Mouse (Mus musculus): ENCODE results near the gene Gpr161. TPM values are rescaled to one million over a fixed set of nuclear protein-coding genes. Genes with fewer than 3 reads are reported as not detected.

The Gpr161 gene
- 0.79 and 1.1 TPM in 2 replicates for polyA plus RNA-seq (2014; fragmentation: Nextera tagmentation; extraction: Ambion mirVana)

GRCm38 (mm10) chr1:165295489-165295888 is at the start of gene Gpr161:
Gene Gpr161, plus strand, starts transcription at chr1:165295789.
- H3K4me1 ChIP-seq (ENCODE audit: control insufficient read depth, insufficient read depth, low read length), result no peaks in the 10 kb centered on the region
- no peak within 1 kb of the TSS for H3K4me2 ChIP-seq
- H3K9ac ChIP-seq (ENCODE audit: low read depth, low read length), result no peak within 1 kb of the TSS
- H3K27me3 ChIP-seq (ENCODE audit: control insufficient read depth, insufficient read depth, low read length), result no peaks in the 10 kb centered on the region
- H3K36me3 ChIP-seq (ENCODE audit: control insufficient read depth, insufficient read depth, low read length), result no peaks in the 10 kb centered on the region
- no peak within 1 kb of the TSS for H3K4me3 ChIP-seq (ENCODE audit: low read depth, low read length)
- 85% methylated on average over 1 of the region's 1 CpGs for WGBS (ENCODE audit: insufficient replicate concordance)
- no peaks in the 10 kb centered on the region for H3K9me3 ChIP-seq (replicated peaks; ENCODE audit: control insufficient read depth, low read length)
- no peak for ATAC-seq (replicated peaks; ENCODE audit: insufficient number of reproducible peaks, low FRiP score, low TSS enrichment)
- no peak within 1 kb of the TSS for H3K27ac ChIP-seq (ENCODE audit: low read depth, low read length)

GRCm38 (mm10) chr1:165246587-165246986 is 49.0 kb upstream of the Gpr161 start:
- Histone ChIP-seq H3K4me3 (ENCODE audit: low read depth, low read length) (no peak overlapping the region), H3K27me3 (ENCODE audit: control insufficient read depth, insufficient read depth, low read length) (no peaks in the 10 kb centered on the region), H3K9me3 (replicated peaks; ENCODE audit: control insufficient read depth, low read length) (no peaks in the 10 kb centered on the region), H3K27ac (ENCODE audit: low read depth, low read length) (no peak overlapping the region), H3K4me2 (no peak overlapping the region), H3K36me3 (ENCODE audit: control insufficient read depth, insufficient read depth, low read length) (no peaks in the 10 kb centered on the region), H3K4me1 (ENCODE audit: control insufficient read depth, insufficient read depth, low read length) (no peaks in the 10 kb centered on the region), H3K9ac (ENCODE audit: low read depth, low read length) (no peak overlapping the region)
- ATAC-seq (replicated peaks; ENCODE audit: insufficient number of reproducible peaks, low FRiP score, low TSS enrichment), result no peak
- 81% methylated on average over 5 of the region's 5 CpGs for WGBS (ENCODE audit: insufficient replicate concordance)

- no peaks in the 10 kb centered on the region for H3K4me1 ChIP-seq (ENCODE audit: control insufficient read depth, insufficient read depth, low read length)
- H3K27ac ChIP-seq (ENCODE audit: low read depth, low read length), result no peak overlapping the region
- no peak for ATAC-seq (replicated peaks; ENCODE audit: insufficient number of reproducible peaks, low FRiP score, low TSS enrichment)
- no peaks in the 10 kb centered on the region for H3K9me3 ChIP-seq (replicated peaks; ENCODE audit: control insufficient read depth, low read length)
- H3K4me2 ChIP-seq, result no peak overlapping the region
- no peaks in the 10 kb centered on the region for H3K27me3 ChIP-seq (ENCODE audit: control insufficient read depth, insufficient read depth, low read length)
- no peaks in the 10 kb centered on the region for H3K36me3 ChIP-seq (ENCODE audit: control insufficient read depth, insufficient read depth, low read length)
- WGBS (ENCODE audit: insufficient replicate concordance), result 68% methylated on average over 5 of the region's 5 CpGs
- H3K9ac ChIP-seq (ENCODE audit: low read depth, low read length), result no peak overlapping the region
- no peak overlapping the region for H3K4me3 ChIP-seq (ENCODE audit: low read depth, low read length)
These were observed 48.5 kb upstream of the Gpr161 start for GRCm38 (mm10) chr1:165247085-165247484.

- ATAC-seq (replicated peaks; ENCODE audit: insufficient number of reproducible peaks, low FRiP score, low TSS enrichment), result no peak
- no peaks in the 10 kb centered on the region for H3K36me3 ChIP-seq (ENCODE audit: control insufficient read depth, insufficient read depth, low read length)
- no peak overlapping the region for H3K27ac ChIP-seq (ENCODE audit: low read depth, low read length)
- H3K4me2 ChIP-seq, result no peak overlapping the region
- no peaks in the 10 kb centered on the region for H3K4me1 ChIP-seq (ENCODE audit: control insufficient read depth, insufficient read depth, low read length)
- no peaks in the 10 kb centered on the region for H3K9me3 ChIP-seq (replicated peaks; ENCODE audit: control insufficient read depth, low read length)
- H3K9ac ChIP-seq (ENCODE audit: low read depth, low read length), result no peak overlapping the region
- no peak overlapping the region for H3K4me3 ChIP-seq (ENCODE audit: low read depth, low read length)
- WGBS (ENCODE audit: insufficient replicate concordance), result 79% methylated on average over 3 of the region's 3 CpGs
- no peaks in the 10 kb centered on the region for H3K27me3 ChIP-seq (ENCODE audit: control insufficient read depth, insufficient read depth, low read length)
These were observed 47.8 kb upstream of the Gpr161 start for GRCm38 (mm10) chr1:165247788-165248187.

GRCm38 (mm10) chr1:165248842-165249241 is 46.7 kb upstream of the Gpr161 start:
- Histone ChIP-seq H3K27me3 (ENCODE audit: control insufficient read depth, insufficient read depth, low read length) (no peaks in the 10 kb centered on the region), H3K4me2 (no peak overlapping the region), H3K36me3 (ENCODE audit: control insufficient read depth, insufficient read depth, low read length) (no peaks in the 10 kb centered on the region), H3K9me3 (replicated peaks; ENCODE audit: control insufficient read depth, low read length) (no peaks in the 10 kb centered on the region), H3K4me1 (ENCODE audit: control insufficient read depth, insufficient read depth, low read length) (no peaks in the 10 kb centered on the region), H3K9ac (ENCODE audit: low read depth, low read length) (no peak overlapping the region), H3K4me3 (ENCODE audit: low read depth, low read length) (no peak overlapping the region), H3K27ac (ENCODE audit: low read depth, low read length) (no peak overlapping the region)
- no peak for ATAC-seq (replicated peaks; ENCODE audit: insufficient number of reproducible peaks, low FRiP score, low TSS enrichment)
- WGBS (ENCODE audit: insufficient replicate concordance), result 50% methylated on average over 4 of the region's 4 CpGs

GRCm38 (mm10) chr1:165250546-165250945 is 45.0 kb upstream of the Gpr161 start:
- Histone ChIP-seq H3K4me3 (ENCODE audit: low read depth, low read length) (no peak overlapping the region), H3K36me3 (ENCODE audit: control insufficient read depth, insufficient read depth, low read length) (no peaks in the 10 kb centered on the region), H3K9me3 (replicated peaks; ENCODE audit: control insufficient read depth, low read length) (no peaks in the 10 kb centered on the region), H3K4me1 (ENCODE audit: control insufficient read depth, insufficient read depth, low read length) (no peaks in the 10 kb centered on the region), H3K4me2 (no peak overlapping the region), H3K9ac (ENCODE audit: low read depth, low read length) (no peak overlapping the region), H3K27me3 (ENCODE audit: control insufficient read depth, insufficient read depth, low read length) (no peaks in the 10 kb centered on the region), H3K27ac (ENCODE audit: low read depth, low read length) (no peak overlapping the region)
- no peak for ATAC-seq (replicated peaks; ENCODE audit: insufficient number of reproducible peaks, low FRiP score, low TSS enrichment)
- 85% methylated on average over 2 of the region's 2 CpGs for WGBS (ENCODE audit: insufficient replicate concordance)

GRCm38 (mm10) chr1:165252027-165252671 is 43.4 kb upstream of the Gpr161 start:
- Histone ChIP-seq H3K9ac (ENCODE audit: low read depth, low read length) (no peak overlapping the region), H3K9me3 (replicated peaks; ENCODE audit: control insufficient read depth, low read length) (no peaks in the 10 kb centered on the region), H3K4me3 (ENCODE audit: low read depth, low read length) (peak overlapping the region; percentile 19; the same call in 1 of the 2 replicates), H3K4me2 (peak overlapping the region; percentile 52), H3K4me1 (ENCODE audit: control insufficient read depth, insufficient read depth, low read length) (no peaks in the 10 kb centered on the region), H3K27me3 (ENCODE audit: control insufficient read depth, insufficient read depth, low read length) (no peaks in the 10 kb centered on the region), H3K36me3 (ENCODE audit: control insufficient read depth, insufficient read depth, low read length) (no peaks in the 10 kb centered on the region), H3K27ac (ENCODE audit: low read depth, low read length) (no peak overlapping the region)
- no peak for ATAC-seq (replicated peaks; ENCODE audit: insufficient number of reproducible peaks, low FRiP score, low TSS enrichment)
- 33% methylated on average over 11 of the region's 11 CpGs for WGBS (ENCODE audit: insufficient replicate concordance)

GRCm38 (mm10) chr1:165274946-165275345 is 20.6 kb upstream of the Gpr161 start:
- no peak overlapping the region for H3K9ac ChIP-seq (ENCODE audit: low read depth, low read length)
- WGBS (ENCODE audit: insufficient replicate concordance), result 80% methylated on average over 6 of the region's 6 CpGs
- no peaks in the 10 kb centered on the region for H3K9me3 ChIP-seq (replicated peaks; ENCODE audit: control insufficient read depth, low read length)
- H3K4me3 ChIP-seq (ENCODE audit: low read depth, low read length), result no peak overlapping the region
- H3K36me3 ChIP-seq (ENCODE audit: control insufficient read depth, insufficient read depth, low read length), result no peaks in the 10 kb centered on the region
- H3K4me1 ChIP-seq (ENCODE audit: control insufficient read depth, insufficient read depth, low read length), result no peaks in the 10 kb centered on the region
- H3K27me3 ChIP-seq (ENCODE audit: control insufficient read depth, insufficient read depth, low read length), result no peaks in the 10 kb centered on the region
- no peak overlapping the region for H3K27ac ChIP-seq (ENCODE audit: low read depth, low read length)
- H3K4me2 ChIP-seq, result no peak overlapping the region
- ATAC-seq (replicated peaks; ENCODE audit: insufficient number of reproducible peaks, low FRiP score, low TSS enrichment), result no peak

- Histone ChIP-seq H3K36me3 (ENCODE audit: control insufficient read depth, insufficient read depth, low read length) (no peaks in the 10 kb centered on the region), H3K27me3 (ENCODE audit: control insufficient read depth, insufficient read depth, low read length) (peaks cover 3% of the 10 kb centered on the region; the same call in 1 of the 2 replicates), H3K27ac (ENCODE audit: low read depth, low read length) (no peak overlapping the region), H3K4me1 (ENCODE audit: control insufficient read depth, insufficient read depth, low read length) (peaks cover 9% of the 10 kb centered on the region; the same call in 1 of the 2 replicates), H3K4me2 (peak overlapping the region; percentile 96), H3K9ac (ENCODE audit: low read depth, low read length) (no peak overlapping the region), H3K4me3 (ENCODE audit: low read depth, low read length) (peak overlapping the region; percentile 77; the same call in 1 of the 2 replicates), H3K9me3 (replicated peaks; ENCODE audit: control insufficient read depth, low read length) (no peaks in the 10 kb centered on the region)
- WGBS (ENCODE audit: insufficient replicate concordance), result 72% methylated on average over 10 of the region's 10 CpGs
- ATAC-seq (replicated peaks; ENCODE audit: insufficient number of reproducible peaks, low FRiP score, low TSS enrichment), result no peak
These were observed 14.8 kb upstream of the Gpr161 start for GRCm38 (mm10) chr1:165280741-165281140.

All from heart, embryonic 11.5 days (tissue).